Mouse (Mus musculus) testis, postnatal 14 days (tissue): ENCODE results near the gene Zfp65.
"Not testable (repeated sequence)": the region's sequence is repeated elsewhere in the genome, so short reads cannot be mapped to it uniquely, and the experiment has no call there.

Experiments
- DNase-seq: peaks from one replicate; pipeline ENCODE4 v3.0.0; 2021; ENCODE audit warnings: low spot score

The Zfp65 gene

GRCm38 (mm10) chr13:67728641-67729318 is at the start of gene Zfp65:
TSS of gene Zfp65 (minus strand) at chr13:67729173.
- peak; percentile 37 for DNase-seq

- DNase-seq = no peak
These were observed 34.2 kb upstream of the Zfp65 start for GRCm38 (mm10) chr13:67763031-67763768.

GRCm38 (mm10) chr13:67759966-67760365 is 31.0 kb upstream of the Zfp65 start:
- DNase-seq = no peak

- DNase-seq = no peak
These were observed 26.8 kb upstream of the Zfp65 start for GRCm38 (mm10) chr13:67755761-67756160.

- DNase-seq = peak; percentile 44
These were observed 25.6 kb upstream of the Zfp65 start, which contains the start of gene Zfp85 for GRCm38 (mm10) chr13:67754333-67755306. TSS of gene Zfp85 (minus strand) at chr13:67755228.

- no peak for DNase-seq
These were observed 14.9 kb upstream of the Zfp65 start for GRCm38 (mm10) chr13:67743896-67744295.

GRCm38 (mm10) chr13:67742941-67743340 is 14.0 kb upstream of the Zfp65 start:
- DNase-seq = no peak

- DNase-seq = not testable (repeated sequence)
These were observed 5.4 kb upstream of the Zfp65 start for GRCm38 (mm10) chr13:67734391-67734790.

- DNase-seq = not testable (repeated sequence)
These were observed 468 bp upstream of the Zfp65 start for GRCm38 (mm10) chr13:67729441-67729840.

- no peak for DNase-seq
These were observed 867 bp downstream of the Zfp65 start for GRCm38 (mm10) chr13:67728106-67728505.

GRCm38 (mm10) chr13:67725331-67725730 is 3.6 kb downstream of the Zfp65 start:
- DNase-seq = not testable (repeated sequence)

- DNase-seq = peak; percentile 87
These were observed 5.0 kb downstream of the Zfp65 start for GRCm38 (mm10) chr13:67723848-67724479.

GRCm38 (mm10) chr13:67686971-67687370 is 42.0 kb downstream of the Zfp65 start, which contains the start of gene Zfp738:
TSS of gene Zfp738 (minus strand) at chr13:67687071.
- DNase-seq = no peak

GRCm38 (mm10) chr13:67683841-67684240 is 45.1 kb downstream of the Zfp65 start:
- DNase-seq = not testable (repeated sequence)

GRCm38 (mm10) chr13:67682959-67683735 is 45.8 kb downstream of the Zfp65 start:
- DNase-seq = peak; percentile 84

- no peak for DNase-seq
These were observed 54.1 kb downstream of the Zfp65 start for GRCm38 (mm10) chr13:67674902-67675301.
